Mouse (Mus musculus): ENCODE measurements around the gene Eme2.
A peak's percentile ranks its signal among the peaks of the same experiment; 100 is the strongest.

The Eme2 gene

GRCm38 (mm10) chr17:24874405-24874745 lies 20.5 kb downstream of the Eme2 start:
- DNase-seq, result no peak

- no peak for DNase-seq
Observed at GRCm38 (mm10) chr17:24873695-24874404, 21.0 kb downstream of the Eme2 start.

GRCm38 (mm10) chr17:24867914-24868313 lies 27.0 kb downstream of the Eme2 start:
- DNase-seq, result no peak

- DNase-seq, result no peak
Observed at GRCm38 (mm10) chr17:24865776-24866175, 29.1 kb downstream of the Eme2 start, which contains the start of gene Igfals. Igfals (plus strand) TSS chr17:24865997.

GRCm38 (mm10) chr17:24861785-24862184 lies 33.1 kb downstream of the Eme2 start:
- no peak for DNase-seq

GRCm38 (mm10) chr17:24860076-24860475 lies 34.8 kb downstream of the Eme2 start:
- no peak for DNase-seq

GRCm38 (mm10) chr17:24858967-24859366 lies 35.9 kb downstream of the Eme2 start:
- DNase-seq, result no peak

GRCm38 (mm10) chr17:24857831-24858470 lies 36.9 kb downstream of the Eme2 start:
- DNase-seq, result no peak

GRCm38 (mm10) chr17:24856589-24856988 lies 38.3 kb downstream of the Eme2 start:
- DNase-seq, result no peak

- DNase-seq, result no peak
Observed at GRCm38 (mm10) chr17:24855838-24856464, 38.9 kb downstream of the Eme2 start.

GRCm38 (mm10) chr17:24851381-24852125 lies 43.3 kb downstream of the Eme2 start:
- no peak for DNase-seq

- DNase-seq, result no peak
Observed at GRCm38 (mm10) chr17:24850773-24851127, 44.1 kb downstream of the Eme2 start.

- peak; percentile 90 to 96 for DNase-seq
Observed at GRCm38 (mm10) chr17:24850065-24850772, 44.7 kb downstream of the Eme2 start, which contains the start of gene Fahd1. Fahd1 (minus strand) TSS chr17:24850364.

GRCm38 (mm10) chr17:24849733-24850064 lies 45.2 kb downstream of the Eme2 start:
- DNase-seq, result no peak

GRCm38 (mm10) chr17:24848600-24849031 lies 46.3 kb downstream of the Eme2 start:
- DNase-seq, result no peak

- no peak for DNase-seq
Observed at GRCm38 (mm10) chr17:24847386-24847785, 47.5 kb downstream of the Eme2 start.

GRCm38 (mm10) chr17:24844525-24844924 lies 50.4 kb downstream of the Eme2 start:
- DNase-seq, result no peak

GRCm38 (mm10) chr17:24842631-24843030 lies 52.3 kb downstream of the Eme2 start:
- no peak for DNase-seq

- DNase-seq, result peak; percentile 45 to 48
Observed at GRCm38 (mm10) chr17:24841133-24841532, 53.8 kb downstream of the Eme2 start.

GRCm38 (mm10) chr17:24840341-24840740 lies 54.5 kb downstream of the Eme2 start:
- DNase-seq, result no peak

- no peak for DNase-seq
Observed at GRCm38 (mm10) chr17:24839842-24840241, 55.0 kb downstream of the Eme2 start, which contains the start of gene Hagh. Hagh (plus strand) TSS chr17:24840143.

All from thymus, postnatal 36 days (tissue).